Mouse (Mus musculus): ENCODE results near the gene Acox3. TPM values are rescaled to one million over a fixed set of nuclear protein-coding genes. Genes with fewer than 3 reads are reported as not detected.
A peak's percentile ranks its signal among the peaks of the same experiment; 100 is the strongest.

The Acox3 gene
- polyA plus RNA-seq, 1 experiment from 2014 or later: 15.0 TPM

DNA sequence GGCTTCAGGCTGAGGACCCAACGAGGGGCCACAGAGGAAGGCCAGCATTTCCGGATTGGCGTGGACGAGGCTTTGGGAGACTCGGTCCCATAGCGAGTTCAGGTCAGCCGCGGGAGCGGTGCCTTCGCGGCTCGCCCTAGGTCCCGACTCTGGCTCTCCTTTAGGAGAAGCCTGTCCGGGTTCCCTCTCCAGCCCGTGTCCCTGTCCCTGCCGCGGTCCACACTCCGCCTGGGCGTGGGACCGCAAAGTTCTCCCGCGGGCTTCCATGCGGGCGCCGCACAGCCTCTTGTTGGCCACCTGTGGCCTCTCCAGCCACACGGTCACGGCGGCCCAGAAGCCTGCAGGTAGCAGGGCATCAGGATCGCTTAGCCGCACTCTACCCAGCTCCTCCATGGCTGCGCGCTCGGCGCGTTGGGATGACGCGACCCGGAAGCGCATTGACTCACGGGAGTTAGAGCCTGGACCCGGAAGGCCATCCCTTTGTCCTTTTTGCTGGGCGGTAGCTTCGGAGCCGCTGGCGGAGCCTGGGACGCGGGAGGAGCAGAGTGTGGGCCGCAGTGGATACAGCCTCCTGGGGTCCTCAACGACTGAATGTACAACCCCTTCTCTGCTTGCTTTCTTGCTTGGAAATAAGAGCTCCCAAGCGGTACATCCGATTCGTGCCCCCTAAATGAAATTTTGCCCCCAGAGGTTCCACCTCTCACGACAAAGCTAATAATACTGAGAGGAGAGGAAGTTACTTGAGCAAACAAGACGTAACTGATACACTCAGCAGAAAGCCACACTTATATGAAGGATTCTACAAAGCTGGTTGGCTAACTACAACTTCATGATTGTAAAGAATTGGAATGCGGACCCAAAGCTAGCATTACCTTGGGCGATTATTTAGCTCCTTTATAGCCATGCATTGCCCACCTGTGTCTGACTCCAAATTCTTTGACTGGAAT lies 7.9 kb upstream of the Acox3 start, which contains the start of gene Trmt44:
TSS of gene Trmt44 (minus strand) at position 418 of the 947 bp plus-strand sequence.
- Histone ChIP-seq H3K27me3 (ENCODE audit: insufficient read depth, low read length) (no peaks in the 10 kb centered on the region), H3K4me2 (ENCODE audit: low read length) (peak within 1 kb of the TSS; percentile 90), H3K36me3 (ENCODE audit: insufficient read depth, low read length) (peaks cover 21% of the 10 kb centered on the region), H3K9ac (ENCODE audit: low read depth, low read length) (peak within 1 kb of the TSS; percentile 87), H3K9me3 (replicated peaks; ENCODE audit: low read length) (no peaks in the 10 kb centered on the region), H3K4me3 (replicated peaks; ENCODE audit: low read depth, low read length) (peak within 1 kb of the TSS; percentile 99), H3K4me1 (replicated peaks; ENCODE audit: insufficient read depth, low read length) (peaks cover 8% of the 10 kb centered on the region), H3K27ac (peak within 1 kb of the TSS; percentile 86)
- peak; percentile 95 for DNase-seq (ENCODE audit: low spot score)
- WGBS: 3% methylated on average over 56 of the region's 56 CpGs
- peak; percentile 94 for ATAC-seq (replicated peaks; ENCODE audit: low FRiP score, low read depth)
- no peak for TF ChIP-seq CTCF (IDR thresholded peaks at IDR 0.05; ENCODE audit: low read depth)

DNA sequence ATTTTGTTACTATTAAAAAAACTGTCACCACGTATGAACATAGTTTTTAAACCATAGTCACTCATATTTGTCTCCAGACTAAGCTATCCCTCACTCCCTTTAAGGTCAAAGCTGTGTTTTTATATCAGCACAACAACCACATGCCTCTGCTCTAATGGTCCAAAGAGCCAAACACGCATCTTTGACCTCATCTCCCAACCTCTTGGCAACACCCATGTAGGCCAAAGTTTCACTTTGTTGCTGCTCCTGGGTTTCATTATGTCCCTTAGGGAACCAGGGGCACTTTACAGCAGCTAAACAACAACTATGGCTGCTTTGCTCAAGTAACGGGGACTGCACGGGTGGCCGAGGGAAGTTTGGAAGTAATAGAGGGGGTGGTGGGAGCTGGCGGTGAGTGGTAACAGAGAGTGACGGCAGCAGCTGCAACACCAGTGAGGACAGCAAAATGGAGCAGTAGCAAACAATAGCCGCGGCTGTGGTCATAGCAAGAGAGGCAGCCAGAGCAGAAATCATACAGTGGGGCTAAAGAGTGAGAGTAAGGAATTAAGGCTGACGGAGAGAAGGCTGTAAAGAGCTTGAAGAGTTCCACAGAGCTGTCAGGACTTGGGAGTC lies 6.3 kb upstream of the Acox3 start:
- WGBS: 92% methylated on average over 10 of the region's 10 CpGs
- Histone ChIP-seq H3K9me3 (replicated peaks; ENCODE audit: low read length) (no peaks in the 10 kb centered on the region), H3K9ac (ENCODE audit: low read depth, low read length) (no peak overlapping the region), H3K36me3 (ENCODE audit: insufficient read depth, low read length) (peaks cover 13% of the 10 kb centered on the region; the same call in 1 of the 2 replicates), H3K4me3 (replicated peaks; ENCODE audit: low read depth, low read length) (no peak overlapping the region), H3K4me1 (replicated peaks; ENCODE audit: insufficient read depth, low read length) (peaks cover 8% of the 10 kb centered on the region), H3K4me2 (ENCODE audit: low read length) (no peak overlapping the region), H3K27me3 (ENCODE audit: insufficient read depth, low read length) (no peaks in the 10 kb centered on the region), H3K27ac (no peak overlapping the region)
- no peak for DNase-seq (ENCODE audit: low spot score)
- TF ChIP-seq CTCF (IDR thresholded peaks at IDR 0.05; ENCODE audit: low read depth): no peak
- no peak for ATAC-seq (replicated peaks; ENCODE audit: low FRiP score, low read depth)

DNA sequence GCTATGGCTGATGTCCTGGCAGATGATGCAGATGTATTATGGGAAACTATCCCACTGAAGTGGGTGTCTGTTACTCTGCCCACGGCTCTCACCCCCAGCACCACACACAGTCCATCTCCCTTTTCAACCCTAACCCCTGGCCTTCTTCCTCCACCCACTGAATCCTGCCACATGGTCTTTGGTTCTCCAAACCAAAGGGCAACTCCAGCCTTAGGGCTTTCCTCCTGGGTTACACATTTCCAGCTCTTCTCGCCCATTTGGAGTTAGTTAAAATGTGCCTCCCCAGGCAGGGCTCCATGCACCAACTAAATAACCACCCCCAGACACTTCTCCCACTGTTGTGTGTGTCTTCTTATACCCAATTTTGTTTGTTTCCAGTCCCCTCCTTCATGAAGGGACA lies 4.4 kb upstream of the Acox3 start:
- H3K4me3 ChIP-seq (replicated peaks; ENCODE audit: low read depth, low read length): no peak overlapping the region
- no peak overlapping the region for H3K4me2 ChIP-seq (ENCODE audit: low read length)
- no peak for DNase-seq (ENCODE audit: low spot score)
- no peaks in the 10 kb centered on the region for H3K36me3 ChIP-seq (ENCODE audit: insufficient read depth, low read length)
- no peak overlapping the region for H3K27ac ChIP-seq
- ATAC-seq (replicated peaks; ENCODE audit: low FRiP score, low read depth): no peak
- H3K27me3 ChIP-seq (ENCODE audit: insufficient read depth, low read length): no peaks in the 10 kb centered on the region
- H3K9me3 ChIP-seq (replicated peaks; ENCODE audit: low read length): no peaks in the 10 kb centered on the region
- peaks cover 8% of the 10 kb centered on the region for H3K4me1 ChIP-seq (replicated peaks; ENCODE audit: insufficient read depth, low read length)
- 71% methylated on average over 2 of the region's 2 CpGs for WGBS
- no peak overlapping the region for H3K9ac ChIP-seq (ENCODE audit: low read depth, low read length)
- TF ChIP-seq CTCF (IDR thresholded peaks at IDR 0.05; ENCODE audit: low read depth): no peak

DNA sequence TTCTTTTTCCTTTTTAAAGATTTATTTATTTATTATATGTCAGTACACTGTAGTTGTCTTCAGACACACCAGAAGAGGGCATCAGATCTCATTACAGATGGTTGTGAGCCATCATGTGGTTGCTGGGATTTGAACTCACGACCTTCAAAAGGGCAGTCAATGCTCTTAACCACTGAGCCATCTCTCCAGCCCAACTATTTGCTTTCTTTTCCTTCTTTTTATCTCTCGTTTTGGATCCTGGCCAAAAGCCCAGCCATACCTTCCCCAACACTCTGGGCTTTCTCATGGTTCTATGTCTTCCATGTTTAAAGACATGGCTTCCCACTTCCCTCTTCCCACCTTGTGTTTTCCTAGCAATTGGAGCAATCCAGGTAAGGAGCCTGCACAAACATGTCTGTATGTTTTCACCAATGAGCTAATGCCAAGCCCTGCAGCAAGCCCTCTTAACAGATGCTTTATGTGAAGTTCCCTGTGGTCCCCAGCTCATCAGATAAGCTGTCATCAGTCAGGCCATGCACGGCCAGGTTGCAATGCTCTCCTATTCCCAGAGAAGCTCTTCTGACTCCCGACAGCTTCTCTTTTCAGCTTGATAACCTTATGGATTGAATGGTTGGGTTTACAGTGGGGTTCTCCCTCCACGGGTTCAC lies 3.5 kb upstream of the Acox3 start:
- Histone ChIP-seq H3K4me2 (ENCODE audit: low read length) (no peak overlapping the region), H3K4me3 (replicated peaks; ENCODE audit: low read depth, low read length) (no peak overlapping the region), H3K4me1 (replicated peaks; ENCODE audit: insufficient read depth, low read length) (peaks cover 2% of the 10 kb centered on the region), H3K27me3 (ENCODE audit: insufficient read depth, low read length) (no peaks in the 10 kb centered on the region), H3K9me3 (replicated peaks; ENCODE audit: low read length) (no peaks in the 10 kb centered on the region), H3K9ac (ENCODE audit: low read depth, low read length) (no peak overlapping the region), H3K36me3 (ENCODE audit: insufficient read depth, low read length) (no peaks in the 10 kb centered on the region), H3K27ac (no peak overlapping the region)
- no peak for TF ChIP-seq CTCF (IDR thresholded peaks at IDR 0.05; ENCODE audit: low read depth)
- WGBS: 52% methylated on average over 5 of the region's 5 CpGs
- DNase-seq (ENCODE audit: low spot score): no peak
- ATAC-seq (replicated peaks; ENCODE audit: low FRiP score, low read depth): no peak

DNA sequence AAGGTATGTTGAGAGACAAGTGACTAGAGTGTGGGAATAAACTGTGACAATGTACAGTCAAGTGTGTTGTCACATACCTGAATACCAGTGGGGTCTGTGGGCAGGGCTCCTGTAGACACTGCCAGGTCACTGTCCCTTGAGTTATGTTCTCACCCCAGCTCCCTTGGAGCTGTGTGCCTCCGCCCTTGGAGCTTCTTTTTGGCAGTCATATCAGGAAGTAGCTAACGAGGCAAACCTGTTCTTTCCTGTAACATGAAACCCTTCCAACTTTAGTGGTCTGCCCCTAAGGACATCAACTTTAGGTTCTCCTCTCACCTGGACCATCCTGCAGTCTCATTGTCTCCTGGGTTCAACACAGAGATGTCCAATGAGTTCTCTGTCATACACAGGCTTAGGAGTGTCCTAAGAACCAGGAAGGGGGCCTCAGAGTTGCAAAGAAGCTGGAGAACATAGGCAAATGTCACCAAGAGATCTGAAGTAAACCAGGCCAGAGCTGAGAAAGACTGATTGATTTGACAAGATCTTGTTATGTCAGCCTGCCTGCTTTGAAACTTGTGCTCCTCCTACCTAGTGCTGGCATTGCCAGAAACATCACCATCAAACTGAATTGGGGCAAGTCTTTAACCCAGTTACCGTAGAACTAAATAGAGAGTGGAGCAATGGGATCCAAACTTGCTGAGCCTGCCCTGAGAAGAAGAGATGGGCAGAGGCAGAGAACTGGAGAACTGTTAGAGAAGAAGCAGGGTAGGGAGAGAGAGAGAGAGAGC lies 2.5 kb upstream of the Acox3 start:
- H3K4me1 ChIP-seq (replicated peaks; ENCODE audit: insufficient read depth, low read length): no peaks in the 10 kb centered on the region; the same call in 1 of the 2 replicates
- DNase-seq (ENCODE audit: low spot score): no peak
- H3K36me3 ChIP-seq (ENCODE audit: insufficient read depth, low read length): no peaks in the 10 kb centered on the region
- H3K4me3 ChIP-seq (replicated peaks; ENCODE audit: low read depth, low read length): no peak overlapping the region
- H3K4me2 ChIP-seq (ENCODE audit: low read length): no peak overlapping the region
- H3K27me3 ChIP-seq (ENCODE audit: insufficient read depth, low read length): no peaks in the 10 kb centered on the region
- ATAC-seq (replicated peaks; ENCODE audit: low FRiP score, low read depth): no peak
- no peak overlapping the region for H3K9ac ChIP-seq (ENCODE audit: low read depth, low read length)
- H3K9me3 ChIP-seq (replicated peaks; ENCODE audit: low read length): no peaks in the 10 kb centered on the region
- H3K27ac ChIP-seq: no peak overlapping the region
- WGBS: 44% methylated on average over 3 of the region's 3 CpGs
- no peak for TF ChIP-seq CTCF (IDR thresholded peaks at IDR 0.05; ENCODE audit: low read depth)
